In genomic region chrX:163908003-163908336, GRCm38 (mm10) we compare ENCODE assay signal across 8 mouse cellular contexts. TPM values are rescaled to one million over a fixed set of nuclear protein-coding genes. Genes with fewer than 3 reads are reported as not detected.
DNase-seq lines count a peak whose midpoint lies in the region; ATAC-seq and TF ChIP-seq lines count a peak whose summit lies in the region.

No protein-coding gene starts in this region.

- 12% methylated on average over 8 of the region's 8 CpGs for WGBS in kidney, adult 2 months
- WGBS in intestine, embryonic 14.5 days = 16% methylated on average over 8 of the region's 8 CpGs
- 33% methylated on average over 8 of the region's 8 CpGs for WGBS in midbrain, embryonic 14.5 days

- DNase-seq in kidney, adult 2 months = peak; percentile 19
- no peak for DNase-seq in kidney, adult 18-20 months
- DNase-seq in intestine, embryonic 14.5 days (ENCODE audit: low spot score) = no peak
- peak; percentile 21 for DNase-seq in midbrain, embryonic 14.5 days
- DNase-seq in cerebellum, postnatal 25 days = no peak
- DNase-seq in Muller cell, postnatal 12 days (ENCODE audit: inconsistent ontology term) = no peak
- DNase-seq in kidney, adult 9 months = no peak

- H3K9me3 ChIP-seq in intestine, embryonic 14.5 days (ENCODE audit: control insufficient read depth, low read length) = no peaks in the 10 kb centered on the region
- H3K9me3 ChIP-seq in midbrain, embryonic 14.5 days (ENCODE audit: control insufficient read depth, low read length) = no peaks in the 10 kb centered on the region

- H3K4me2 ChIP-seq in intestine, embryonic 14.5 days (ENCODE audit: low read length) = peak overlapping the region; percentile 49
- H3K4me2 ChIP-seq in midbrain, embryonic 14.5 days (ENCODE audit: low read length) = peak overlapping the region; percentile 57

- no peak overlapping the region for H3K27ac ChIP-seq in kidney, adult 2 months (ENCODE audit: insufficient read depth, low read depth, low read length)
- peak overlapping the region; percentile 74; the same call in 1 of the 2 replicates for H3K27ac ChIP-seq in intestine, embryonic 14.5 days (ENCODE audit: low read depth)
- H3K27ac ChIP-seq in midbrain, embryonic 14.5 days (replicated peaks; ENCODE audit: low read depth, low read length) = 0 out of 2 replicates have a peak overlapping the region, but pooled peaks have one; percentile 86

- no peak for TF ChIP-seq CTCF in kidney, adult 2 months (conservative IDR thresholded peaks at IDR 0.05; ENCODE audit: insufficient read depth, insufficient read length, low read depth, low read length)

- TF ChIP-seq POLR2A in kidney, adult 2 months (IDR thresholded peaks at IDR 0.05; ENCODE audit: low read depth, low read length) = no peak

- H3K4me3 ChIP-seq in kidney, adult 2 months (ENCODE audit: insufficient read depth, low read depth, low read length) = peak overlapping the region; percentile 97
- H3K4me3 ChIP-seq in intestine, embryonic 14.5 days (ENCODE audit: low read depth, low read length) = peak overlapping the region; percentile 45
- H3K4me3 ChIP-seq in midbrain, embryonic 14.5 days (replicated peaks; ENCODE audit: low read depth, low read length) = peak overlapping the region; percentile 58

- H3K27me3 ChIP-seq in kidney, adult 2 months (replicated peaks; ENCODE audit: control insufficient read depth, insufficient read depth, low read length) = no peaks in the 10 kb centered on the region
- H3K27me3 ChIP-seq in intestine, embryonic 14.5 days (replicated peaks; ENCODE audit: control insufficient read depth, insufficient read depth, low read length) = 0 out of 2 replicates have a peak, but pooled peaks cover 2% of the 10 kb centered on the region
- no peaks in the 10 kb centered on the region; the same call in 1 of the 2 replicates for H3K27me3 ChIP-seq in midbrain, embryonic 14.5 days (ENCODE audit: control insufficient read depth, insufficient read depth, low read length)

- H3K36me3 ChIP-seq in kidney, adult 2 months (ENCODE audit: control insufficient read depth, insufficient read depth, low read length) = no peaks in the 10 kb centered on the region
- no peaks in the 10 kb centered on the region for H3K36me3 ChIP-seq in intestine, embryonic 14.5 days (ENCODE audit: control insufficient read depth, insufficient read depth, low read length)
- H3K36me3 ChIP-seq in midbrain, embryonic 14.5 days (ENCODE audit: control insufficient read depth, insufficient read depth, low read length) = no peaks in the 10 kb centered on the region

- peak; percentile 31; the same call in 1 of the 2 replicates for ATAC-seq in common myeloid progenitor, adult 5-6 weeks (replicated peaks; ENCODE audit: low read depth, poor library complexity, severe bottlenecking)
- ATAC-seq in intestine, embryonic 14.5 days (replicated peaks; ENCODE audit: low FRiP score, low TSS enrichment, low read depth) = no peak
- ATAC-seq in midbrain, embryonic 14.5 days (ENCODE audit: low FRiP score, low TSS enrichment) = no peak

- H3K4me1 ChIP-seq in kidney, adult 2 months (ENCODE audit: control insufficient read depth, insufficient read depth, low read length) = no peaks in the 10 kb centered on the region
- H3K4me1 ChIP-seq in intestine, embryonic 14.5 days (replicated peaks; ENCODE audit: control insufficient read depth, insufficient read depth, low read length) = 0 out of 2 replicates have a peak, but pooled peaks cover 3% of the 10 kb centered on the region
- H3K4me1 ChIP-seq in midbrain, embryonic 14.5 days (ENCODE audit: control insufficient read depth, insufficient read depth, low read length) = no peaks in the 10 kb centered on the region

- peak overlapping the region; percentile 55; the same call in 1 of the 2 replicates for H3K9ac ChIP-seq in intestine, embryonic 14.5 days (ENCODE audit: low read length)
- peak overlapping the region; percentile 57; the same call in 1 of the 2 replicates for H3K9ac ChIP-seq in midbrain, embryonic 14.5 days (replicated peaks; ENCODE audit: low read length)

RNA-seq across cellular contexts. Expression of gene Ap1s2, which starts 0.8 kb away (rescaled TPM):
- polyA plus RNA-seq in kidney, adult 2 months (2012; rRNA removed) = 1.2 and 2.2 TPM in 2 replicates
- 9.3 and 16.7 TPM in 2 replicates for total RNA-seq in common myeloid progenitor, adult 5-6 weeks (2017)
- 27.4 and 27.6 TPM in 2 replicates for polyA plus RNA-seq in intestine, embryonic 14.5 days (2014; fragmentation: Nextera tagmentation; extraction: Ambion mirVana)
- polyA plus RNA-seq in midbrain, embryonic 14.5 days (2014; fragmentation: Nextera tagmentation; extraction: Ambion mirVana) = 105 and 107 TPM in 2 replicates

RNA-seq across cellular contexts. Expression of gene Zrsr2, which starts 50.5 kb away (rescaled TPM):
- 6.2 and 10.5 TPM in 2 replicates for polyA plus RNA-seq in kidney, adult 2 months (2012; rRNA removed)
- 46.9 and 64.7 TPM in 2 replicates for total RNA-seq in common myeloid progenitor, adult 5-6 weeks (2017)
- 46.2 and 49.3 TPM in 2 replicates for polyA plus RNA-seq in intestine, embryonic 14.5 days (2014; fragmentation: Nextera tagmentation; extraction: Ambion mirVana)
- polyA plus RNA-seq in midbrain, embryonic 14.5 days (2014; fragmentation: Nextera tagmentation; extraction: Ambion mirVana) = 45.8 and 52.2 TPM in 2 replicates

Comparison
In these comparisons a context has a peak if more than half of its experiments do, and no peak if none do; other contexts are left out.
1. DNase-seq: peak in kidney, adult 2 months (single experiment) and midbrain, embryonic 14.5 days (single experiment); none in kidney, adult 18-20 months (single experiment), intestine, embryonic 14.5 days (single experiment), cerebellum, postnatal 25 days (0 of 2), Muller cell, postnatal 12 days (single experiment) and kidney, adult 9 months (single experiment).
2. H3K4me3 ChIP-seq: peak in every context shown above with its lines; median percentile 97 in kidney, adult 2 months; 58 in midbrain, embryonic 14.5 days; 45 in intestine, embryonic 14.5 days.